32 mouse cellular contexts compared by ENCODE assay signal in the genomic region with DNA sequence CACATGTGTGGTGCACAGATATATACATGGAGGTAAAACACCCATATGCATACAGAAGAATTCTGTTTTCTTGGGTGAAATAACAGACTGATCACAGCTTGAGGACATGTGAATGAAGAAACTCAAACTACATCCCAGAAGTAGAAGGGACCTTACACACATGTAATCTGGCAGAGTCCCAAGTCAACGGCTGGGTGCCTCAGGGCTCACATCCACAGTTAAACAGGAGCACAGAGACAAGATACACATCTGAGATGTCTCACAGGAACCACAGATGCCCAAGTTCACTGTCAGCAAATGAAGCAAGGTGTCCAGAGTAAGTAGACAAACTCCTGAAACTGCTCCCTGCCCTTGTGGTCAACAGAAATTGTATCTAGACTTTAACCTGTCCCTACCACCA.
"Had no signal": no experiment of that assay in that cellular context is flagged by ENCODE, and none has a peak within 500 bp of the region (broad histone marks: within the 10 kb centered on the region; RNA-seq: fewer than 3 reads in every experiment).

No protein-coding gene starts in this region.

- H3K36me3 ChIP-seq: liver, embryonic 12.5 days; liver, embryonic 13.5 days; liver, embryonic 15.5 days; lung, embryonic 15.5 days; midbrain, embryonic 15.5 days had no signal

- H3K9ac ChIP-seq: limb, embryonic 12.5 days; limb, embryonic 13.5 days; limb, embryonic 15.5 days; liver, embryonic 12.5 days; liver, embryonic 13.5 days; liver, embryonic 14.5 days; liver, embryonic 15.5 days; liver, postnatal 0 days; lung, embryonic 14.5 days; lung, embryonic 15.5 days; midbrain, embryonic 12.5 days; midbrain, embryonic 13.5 days; midbrain, embryonic 15.5 days had no signal

- H3K4me1 ChIP-seq: limb, embryonic 10.5 days; limb, embryonic 12.5 days; limb, embryonic 13.5 days; limb, embryonic 15.5 days; liver, embryonic 12.5 days; liver, embryonic 13.5 days; liver, embryonic 15.5 days; lung, embryonic 15.5 days had no signal

- H3K9me3 ChIP-seq: limb, embryonic 10.5 days; limb, embryonic 12.5 days; limb, embryonic 13.5 days; limb, embryonic 15.5 days; liver, embryonic 12.5 days; liver, embryonic 13.5 days; liver, embryonic 15.5 days; lung, embryonic 15.5 days; megakaryocyte, embryonic 14.5 days; midbrain, embryonic 10.5 days; midbrain, embryonic 12.5 days; midbrain, embryonic 13.5 days; midbrain, embryonic 15.5 days had no signal

- DNase-seq: left cerebral cortex, postnatal 4 days; liver; liver, embryonic 13.5 days; liver, postnatal 0 days; lung, adult 18-20 months; lung, adult 2 months; lung, embryonic 14.5 days; lung, postnatal 10 days; lung, postnatal 14 days; lung, postnatal 36 days; lung, postnatal 4 days; midbrain, embryonic 14.5 days had no signal

- H3K27me3 ChIP-seq: limb, embryonic 12.5 days; limb, embryonic 13.5 days; limb, embryonic 15.5 days; liver, embryonic 12.5 days; liver, embryonic 13.5 days; liver, embryonic 15.5 days; lung, embryonic 15.5 days; midbrain, embryonic 13.5 days; midbrain, embryonic 15.5 days had no signal

- H3K27ac ChIP-seq: left cerebral cortex, adult 2 months; limb, embryonic 10.5 days; limb, embryonic 12.5 days; limb, embryonic 13.5 days; limb, embryonic 15.5 days; liver, embryonic 12.5 days; liver, embryonic 13.5 days; liver, embryonic 14.5 days; liver, embryonic 15.5 days; lung, embryonic 15.5 days; macrophage; midbrain, embryonic 10.5 days; midbrain, embryonic 12.5 days; midbrain, embryonic 13.5 days; midbrain, embryonic 15.5 days had no signal

- H3K4me2 ChIP-seq: limb, embryonic 12.5 days; limb, embryonic 13.5 days; limb, embryonic 15.5 days; liver, embryonic 11.5 days; liver, embryonic 12.5 days; liver, embryonic 13.5 days; liver, embryonic 15.5 days; lung, embryonic 14.5 days; lung, embryonic 15.5 days; midbrain, embryonic 11.5 days; midbrain, embryonic 12.5 days; midbrain, embryonic 13.5 days; midbrain, embryonic 15.5 days had no signal

- ATAC-seq: liver, embryonic 12.5 days; liver, postnatal 0 days; lung, postnatal 0 days; midbrain, embryonic 13.5 days; midbrain, embryonic 15.5 days; midbrain, embryonic 16.5 days had no signal

- H3K4me3 ChIP-seq: left cerebral cortex, adult 2 months; limb, embryonic 10.5 days; limb, embryonic 12.5 days; limb, embryonic 13.5 days; limb, embryonic 15.5 days; liver, embryonic 12.5 days; liver, embryonic 13.5 days; liver, embryonic 15.5 days; lung, embryonic 15.5 days; megakaryocyte, embryonic 14.5 days; midbrain, embryonic 10.5 days; midbrain, embryonic 12.5 days; midbrain, embryonic 13.5 days; midbrain, embryonic 15.5 days; myocyte had no signal
